Mouse (Mus musculus): ENCODE measurements around the gene Surf6. TPM values are rescaled to one million over a fixed set of nuclear protein-coding genes. Genes with fewer than 3 reads are reported as not detected.

Gene Surf6
- polyA plus RNA-seq, 1 experiment from 2014 or later: 16.3 TPM

- Histone ChIP-seq H3K27me3 (ENCODE audit: control insufficient read depth, insufficient read depth, low read length) (no peaks in the 10 kb centered on the region), H3K36me3 (replicated peaks; ENCODE audit: control insufficient read depth, insufficient read depth, low read depth, low read length) (no peaks in the 10 kb centered on the region; the same call in 1 of the 2 replicates), H3K4me3 (ENCODE audit: low read depth, low read length) (peak within 1 kb of the TSS; percentile 76), H3K4me1 (ENCODE audit: control insufficient read depth, insufficient read depth, low read length) (no peaks in the 10 kb centered on the region; the same call in 1 of the 2 replicates), H3K9me3 (replicated peaks; ENCODE audit: control insufficient read depth, low read length) (no peaks in the 10 kb centered on the region), H3K9ac (replicated peaks; ENCODE audit: low read length) (peak within 1 kb of the TSS; percentile 99), H3K27ac (replicated peaks; ENCODE audit: low read depth, low read length) (peak within 1 kb of the TSS; percentile 54), H3K4me2 (ENCODE audit: low read depth, low read length) (peak within 1 kb of the TSS; percentile 72)
- DNase-seq (ENCODE audit: low spot score) (peak; percentile 97), ATAC-seq (replicated peaks; ENCODE audit: insufficient number of reproducible peaks, low FRiP score, low TSS enrichment, low read depth) (peak; percentile 92)
- under 1% methylated on average over 48 of the region's 70 CpGs for WGBS
Measured at GRCm38 (mm10) chr2:26933304-26934055, 30.8 kb upstream of the Surf6 start, which contains the start of the genes Surf4 and Stkld1. Gene Surf4 (minus strand): TSS chr2:26933928. Gene Stkld1 (plus strand): TSS chr2:26934047.

GRCm38 (mm10) chr2:26932473-26933303 is 30.0 kb upstream of the Surf6 start:
- Histone ChIP-seq H3K27ac (replicated peaks; ENCODE audit: low read depth, low read length) (peak overlapping the region; percentile 54), H3K27me3 (ENCODE audit: control insufficient read depth, insufficient read depth, low read length) (no peaks in the 10 kb centered on the region), H3K4me2 (ENCODE audit: low read depth, low read length) (peak overlapping the region; percentile 72), H3K36me3 (replicated peaks; ENCODE audit: control insufficient read depth, insufficient read depth, low read depth, low read length) (no peaks in the 10 kb centered on the region; the same call in 1 of the 2 replicates), H3K4me1 (ENCODE audit: control insufficient read depth, insufficient read depth, low read length) (no peaks in the 10 kb centered on the region; the same call in 1 of the 2 replicates), H3K9me3 (replicated peaks; ENCODE audit: control insufficient read depth, low read length) (no peaks in the 10 kb centered on the region), H3K4me3 (ENCODE audit: low read depth, low read length) (peak overlapping the region; percentile 76), H3K9ac (replicated peaks; ENCODE audit: low read length) (peak overlapping the region; percentile 99)
- 3% methylated on average over 32 of the region's 49 CpGs for WGBS
- DNase-seq (ENCODE audit: low spot score) (peak; percentile 12), ATAC-seq (replicated peaks; ENCODE audit: insufficient number of reproducible peaks, low FRiP score, low TSS enrichment, low read depth) (no peak; the same call in 1 of the 2 replicates)

- peaks cover 3% of the 10 kb centered on the region; the same call in 1 of the 2 replicates for H3K36me3 ChIP-seq (replicated peaks; ENCODE audit: control insufficient read depth, insufficient read depth, low read depth, low read length)
- no peak overlapping the region for H3K4me2 ChIP-seq (ENCODE audit: low read depth, low read length)
- no peak overlapping the region for H3K27ac ChIP-seq (replicated peaks; ENCODE audit: low read depth, low read length)
- 62% methylated on average over 1 of the region's 1 CpGs for WGBS
- H3K9ac ChIP-seq (replicated peaks; ENCODE audit: low read length): no peak overlapping the region
- H3K4me3 ChIP-seq (ENCODE audit: low read depth, low read length): no peak overlapping the region
- no peaks in the 10 kb centered on the region for H3K27me3 ChIP-seq (ENCODE audit: control insufficient read depth, insufficient read depth, low read length)
- peak; percentile 71 for DNase-seq (ENCODE audit: low spot score)
- no peaks in the 10 kb centered on the region for H3K9me3 ChIP-seq (replicated peaks; ENCODE audit: control insufficient read depth, low read length)
- no peak for ATAC-seq (replicated peaks; ENCODE audit: insufficient number of reproducible peaks, low FRiP score, low TSS enrichment, low read depth)
- no peaks in the 10 kb centered on the region; the same call in 1 of the 2 replicates for H3K4me1 ChIP-seq (ENCODE audit: control insufficient read depth, insufficient read depth, low read length)
Measured at GRCm38 (mm10) chr2:26930390-26930789, 27.7 kb upstream of the Surf6 start.

GRCm38 (mm10) chr2:26927745-26928476 is 25.2 kb upstream of the Surf6 start:
- H3K36me3 ChIP-seq (replicated peaks; ENCODE audit: control insufficient read depth, insufficient read depth, low read depth, low read length): peaks cover 11% of the 10 kb centered on the region
- no peak overlapping the region for H3K4me3 ChIP-seq (ENCODE audit: low read depth, low read length)
- no peaks in the 10 kb centered on the region for H3K4me1 ChIP-seq (ENCODE audit: control insufficient read depth, insufficient read depth, low read length)
- DNase-seq (ENCODE audit: low spot score) (no peak), ATAC-seq (replicated peaks; ENCODE audit: insufficient number of reproducible peaks, low FRiP score, low TSS enrichment, low read depth) (no peak)
- no peaks in the 10 kb centered on the region for H3K27me3 ChIP-seq (ENCODE audit: control insufficient read depth, insufficient read depth, low read length)
- H3K27ac ChIP-seq (replicated peaks; ENCODE audit: low read depth, low read length): no peak overlapping the region
- H3K9me3 ChIP-seq (replicated peaks; ENCODE audit: control insufficient read depth, low read length): no peaks in the 10 kb centered on the region
- H3K9ac ChIP-seq (replicated peaks; ENCODE audit: low read length): no peak overlapping the region
- H3K4me2 ChIP-seq (ENCODE audit: low read depth, low read length): no peak overlapping the region
- WGBS: 89% methylated on average over 6 of the region's 6 CpGs

GRCm38 (mm10) chr2:26921784-26922183 is 19.1 kb upstream of the Surf6 start:
- Histone ChIP-seq H3K27ac (replicated peaks; ENCODE audit: low read depth, low read length) (no peak overlapping the region), H3K9ac (replicated peaks; ENCODE audit: low read length) (no peak overlapping the region), H3K4me1 (ENCODE audit: control insufficient read depth, insufficient read depth, low read length) (0 out of 2 replicates have a peak, but pooled peaks cover 2% of the 10 kb centered on the region), H3K9me3 (replicated peaks; ENCODE audit: control insufficient read depth, low read length) (no peaks in the 10 kb centered on the region), H3K4me2 (ENCODE audit: low read depth, low read length) (no peak overlapping the region), H3K4me3 (ENCODE audit: low read depth, low read length) (no peak overlapping the region), H3K36me3 (replicated peaks; ENCODE audit: control insufficient read depth, insufficient read depth, low read depth, low read length) (peaks cover 21% of the 10 kb centered on the region), H3K27me3 (ENCODE audit: control insufficient read depth, insufficient read depth, low read length) (no peaks in the 10 kb centered on the region)
- 83% methylated on average over 9 of the region's 9 CpGs for WGBS
- DNase-seq (ENCODE audit: low spot score): no peak
- ATAC-seq (replicated peaks; ENCODE audit: insufficient number of reproducible peaks, low FRiP score, low TSS enrichment, low read depth): no peak

- Histone ChIP-seq H3K36me3 (replicated peaks; ENCODE audit: control insufficient read depth, insufficient read depth, low read depth, low read length) (peaks cover 18% of the 10 kb centered on the region), H3K4me2 (ENCODE audit: low read depth, low read length) (no peak overlapping the region), H3K27me3 (ENCODE audit: control insufficient read depth, insufficient read depth, low read length) (no peaks in the 10 kb centered on the region), H3K4me3 (ENCODE audit: low read depth, low read length) (no peak overlapping the region), H3K27ac (replicated peaks; ENCODE audit: low read depth, low read length) (no peak overlapping the region), H3K4me1 (ENCODE audit: control insufficient read depth, insufficient read depth, low read length) (0 out of 2 replicates have a peak, but pooled peaks cover 2% of the 10 kb centered on the region), H3K9me3 (replicated peaks; ENCODE audit: control insufficient read depth, low read length) (no peaks in the 10 kb centered on the region), H3K9ac (replicated peaks; ENCODE audit: low read length) (no peak overlapping the region)
- 90% methylated on average over 6 of the region's 6 CpGs for WGBS
- ATAC-seq (replicated peaks; ENCODE audit: insufficient number of reproducible peaks, low FRiP score, low TSS enrichment, low read depth) (no peak), DNase-seq (ENCODE audit: low spot score) (no peak)
Measured at GRCm38 (mm10) chr2:26920190-26920855, 17.6 kb upstream of the Surf6 start.

- no peaks in the 10 kb centered on the region for H3K9me3 ChIP-seq (replicated peaks; ENCODE audit: control insufficient read depth, low read length)
- no peak overlapping the region for H3K4me2 ChIP-seq (ENCODE audit: low read depth, low read length)
- no peaks in the 10 kb centered on the region for H3K27me3 ChIP-seq (ENCODE audit: control insufficient read depth, insufficient read depth, low read length)
- no peak overlapping the region for H3K9ac ChIP-seq (replicated peaks; ENCODE audit: low read length)
- 95% methylated on average over 3 of the region's 3 CpGs for WGBS
- no peak overlapping the region for H3K27ac ChIP-seq (replicated peaks; ENCODE audit: low read depth, low read length)
- ATAC-seq (replicated peaks; ENCODE audit: insufficient number of reproducible peaks, low FRiP score, low TSS enrichment, low read depth) (no peak), DNase-seq (ENCODE audit: low spot score) (no peak)
- peaks cover 17% of the 10 kb centered on the region for H3K36me3 ChIP-seq (replicated peaks; ENCODE audit: control insufficient read depth, insufficient read depth, low read depth, low read length)
- 0 out of 2 replicates have a peak, but pooled peaks cover 2% of the 10 kb centered on the region for H3K4me1 ChIP-seq (ENCODE audit: control insufficient read depth, insufficient read depth, low read length)
- H3K4me3 ChIP-seq (ENCODE audit: low read depth, low read length): no peak overlapping the region
Measured at GRCm38 (mm10) chr2:26919684-26920083, 17.0 kb upstream of the Surf6 start.

Data from embryonic facial prominence, embryonic 11.5 days (tissue).